Mouse (Mus musculus): ENCODE measurements around the gene Miip. TPM values are rescaled to one million over a fixed set of nuclear protein-coding genes. Genes with fewer than 3 reads are reported as not detected.

Miip gene
- 125 TPM for polyA plus RNA-seq (2017; shearing (Covaris generic))

GRCm38 (mm10) chr4:147868450-147869031, at the start of gene Miip, which contains the start of gene Fv1:
Miip (minus strand) TSS chr4:147868816.
Fv1 (plus strand) TSS chr4:147868979.

GRCm38 (mm10) chr4:147904313-147905089, 35.9 kb upstream of the Miip start, which contains the start of gene Mfn2:
Mfn2 (minus strand) TSS chr4:147904704.

GRCm38 (mm10) chr4:147847614-147848583, 20.7 kb downstream of the Miip start, which contains the start of gene Zfp933:
Zfp933 (minus strand) TSS chr4:147848366.

Other genes with a start within 250 kb of the Miip start
- 0.32 TPM for gene Zfp979, start 226.3 kb downstream of the Miip start, polyA plus RNA-seq (2017; shearing (Covaris generic))
- gene Zfp534, start 166.3 kb downstream of the Miip start, polyA plus RNA-seq (2017; shearing (Covaris generic)) = 0.10 TPM
- 31.9 TPM for gene Zfp984, start 59.0 kb downstream of the Miip start, polyA plus RNA-seq (2017; shearing (Covaris generic))
- 7.4 TPM for gene Zfp933, start 20.4 kb downstream of the Miip start, polyA plus RNA-seq (2017; shearing (Covaris generic))
- 5.5 TPM for gene Fv1, start 163 bp upstream of the Miip start, polyA plus RNA-seq (2017; shearing (Covaris generic))
- gene Mfn2, start 35.9 kb upstream of the Miip start, polyA plus RNA-seq (2017; shearing (Covaris generic)) = 55.3 TPM
- gene Plod1, start 68.0 kb upstream of the Miip start, polyA plus RNA-seq (2017; shearing (Covaris generic)) = 9.9 TPM
- 3.3 TPM for gene 2510039O18Rik, start 72.1 kb upstream of the Miip start, polyA plus RNA-seq (2017; shearing (Covaris generic))
- gene Nppb, start 117.0 kb upstream of the Miip start, polyA plus RNA-seq (2017; shearing (Covaris generic)) = not detected
- not detected for gene Nppa, start 131.9 kb upstream of the Miip start, polyA plus RNA-seq (2017; shearing (Covaris generic))
- gene Clcn6, start 170.0 kb upstream of the Miip start, polyA plus RNA-seq (2017; shearing (Covaris generic)) = 10.0 TPM
- 20.9 TPM for gene Mthfr, start 170.3 kb upstream of the Miip start, polyA plus RNA-seq (2017; shearing (Covaris generic))
- gene Agtrap, start 219.2 kb upstream of the Miip start, polyA plus RNA-seq (2017; shearing (Covaris generic)) = 26.0 TPM